Mouse (Mus musculus) kidney, postnatal 4 days (tissue): ENCODE results near the gene Il12rb2.

ENCODE experiments used
- DNase-seq, 2 experiments: peaks; one replicate each; pipeline ENCODE4 v3.0.0; 2021; ENCODE audit warnings: mixed read lengths in 2 of 2

The Il12rb2 gene

DNA sequence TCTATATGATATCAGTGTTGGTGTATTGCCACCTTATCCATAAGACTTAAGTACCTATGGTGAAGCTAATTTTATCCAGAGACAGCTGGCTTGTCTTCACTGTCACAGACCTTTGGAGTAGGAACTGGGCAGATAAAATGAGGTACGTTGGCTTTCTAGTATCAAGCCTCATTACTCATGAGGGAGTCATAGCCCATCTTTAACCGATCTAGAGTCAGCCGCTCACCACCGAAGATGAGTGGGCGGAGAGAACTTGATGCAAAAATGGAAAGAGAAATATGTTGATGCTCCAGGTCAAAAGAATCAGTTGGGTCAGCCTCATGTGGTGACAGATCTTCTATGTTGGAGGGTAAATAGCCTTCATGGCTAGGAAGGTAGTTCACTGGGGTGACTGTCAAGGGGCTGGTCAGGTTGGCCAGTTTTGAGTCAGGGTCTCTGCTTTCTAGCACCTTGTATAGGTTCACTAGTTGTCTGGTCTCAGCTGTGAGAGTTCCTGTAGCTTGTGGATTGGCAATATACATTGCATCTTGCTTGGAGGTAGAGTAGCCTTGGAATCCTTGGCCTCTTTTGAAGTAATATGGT lies 83.9 kb downstream of the Il12rb2 start:
- no peak for DNase-seq

DNA sequence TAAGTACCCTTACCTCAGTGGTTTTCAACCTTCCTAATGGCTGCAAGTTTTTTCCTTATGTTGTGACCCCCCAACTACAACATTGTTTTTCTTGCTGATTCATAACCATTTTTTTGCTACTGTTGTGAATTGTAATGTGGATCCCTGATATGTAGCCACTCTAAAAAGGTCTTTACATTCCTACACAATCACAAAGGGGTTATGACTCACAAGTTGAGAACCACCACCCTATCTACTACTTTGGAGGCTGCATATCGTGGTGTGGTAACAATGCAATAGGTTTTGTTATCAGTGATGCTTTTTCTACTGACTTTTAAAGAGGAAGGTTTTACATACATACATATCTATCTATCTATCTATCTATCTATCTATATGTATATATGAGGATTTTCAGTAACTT lies 93.1 kb downstream of the Il12rb2 start:
- DNase-seq = no peak

DNA sequence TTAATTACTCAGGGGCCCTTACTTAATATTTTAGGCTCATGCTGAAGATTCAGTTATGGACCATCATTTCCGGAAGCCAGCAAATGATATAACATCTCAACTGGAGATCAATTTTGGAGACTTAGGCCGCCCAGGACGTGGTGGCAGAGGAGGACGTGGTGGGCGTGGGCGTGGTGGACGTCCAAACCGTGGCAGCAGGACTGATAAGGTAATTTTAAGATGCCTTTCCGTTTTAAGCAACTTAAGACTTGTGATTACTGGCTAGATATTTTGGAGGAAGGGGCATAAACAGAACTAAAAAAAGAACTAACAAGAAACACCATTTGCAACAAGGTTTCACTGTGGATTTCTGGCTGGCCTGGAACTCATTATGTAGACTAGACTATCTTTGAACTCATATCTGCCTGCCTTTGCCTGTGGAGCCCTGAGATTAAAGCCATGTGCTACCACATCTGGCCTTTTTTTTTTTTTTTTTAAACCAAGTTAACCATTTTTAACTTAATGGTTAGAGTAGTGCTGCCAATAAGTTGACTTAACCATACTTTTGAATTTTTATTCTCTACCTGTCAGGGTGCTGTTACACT lies 94.3 kb downstream of the Il12rb2 start:
- no peak for DNase-seq

DNA sequence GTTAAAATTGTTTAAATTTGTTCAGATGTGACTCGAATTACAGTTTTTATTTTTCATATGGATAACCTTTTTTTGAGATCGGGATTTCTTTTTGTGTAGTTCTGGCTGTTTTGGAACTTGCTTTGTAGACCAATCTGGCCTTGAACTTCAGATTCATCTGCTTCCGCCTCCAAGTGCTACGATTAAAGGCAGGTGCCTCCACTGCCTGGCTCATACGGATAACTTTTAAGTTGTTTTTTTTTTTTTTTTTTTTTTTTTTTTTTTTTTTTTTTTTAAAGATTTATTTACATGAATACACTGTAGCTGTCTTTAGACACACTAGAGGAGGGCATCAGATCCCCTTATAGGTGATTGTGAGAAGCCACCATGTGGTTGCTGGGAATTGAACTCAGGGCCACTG lies 98.0 kb downstream of the Il12rb2 start:
- no peak for DNase-seq

DNA sequence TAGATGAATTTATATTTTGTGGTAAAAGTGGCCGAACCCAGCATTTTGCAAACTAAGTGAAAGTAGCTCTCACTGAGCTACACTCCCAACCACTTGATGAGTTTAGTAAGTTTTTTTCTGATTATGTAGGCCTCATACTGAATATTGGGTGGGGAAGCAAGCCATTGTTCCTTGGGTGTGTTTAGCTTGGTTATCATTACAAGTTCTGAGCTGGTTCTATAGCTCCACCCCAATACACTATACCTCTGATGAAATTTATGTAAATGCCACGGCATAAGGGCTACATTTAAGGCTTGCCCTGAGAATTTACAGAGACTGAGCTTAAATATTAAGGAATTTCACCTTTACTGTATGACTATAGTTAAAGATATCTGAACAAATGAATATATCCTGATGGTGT lies 106.5 kb downstream of the Il12rb2 start:
- DNase-seq = no peak

DNA sequence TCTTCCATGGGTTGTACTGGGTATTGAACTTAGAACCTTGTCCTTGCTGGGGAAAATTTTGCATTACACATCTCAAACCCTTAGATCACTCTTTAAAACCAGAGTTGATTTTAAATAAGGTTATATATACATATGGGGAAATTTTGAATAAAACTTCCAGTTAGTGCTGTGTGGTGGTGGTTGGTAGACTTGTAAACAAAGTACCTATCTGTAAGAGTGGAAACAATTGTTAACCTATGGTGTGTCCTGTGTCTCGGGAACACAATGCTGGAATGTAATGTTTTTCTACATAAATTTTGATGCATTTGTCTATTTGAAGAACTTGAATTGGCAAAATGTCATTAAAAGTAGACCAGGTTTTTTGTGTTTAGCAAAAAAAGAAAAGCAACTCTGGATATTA lies 107.0 kb downstream of the Il12rb2 start:
- DNase-seq = no peak

DNA sequence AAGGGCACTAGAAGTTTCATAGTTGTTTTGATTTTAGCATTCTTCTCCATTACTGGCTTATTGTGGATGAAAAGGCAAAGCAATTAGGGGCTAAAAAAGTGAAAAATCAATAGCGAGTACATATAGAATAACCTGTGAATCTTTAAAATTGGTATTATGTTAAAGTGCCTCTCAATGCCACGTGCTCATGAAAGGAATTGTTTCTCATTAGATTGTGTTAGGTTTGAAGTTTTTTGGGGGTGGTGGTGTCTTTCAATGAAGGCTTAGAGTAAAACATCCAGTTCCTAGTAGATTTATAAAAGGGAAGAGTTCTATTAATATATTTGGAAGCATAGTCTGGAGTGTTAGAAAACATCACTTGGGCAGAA lies 107.8 kb downstream of the Il12rb2 start:
- no peak for DNase-seq

DNA sequence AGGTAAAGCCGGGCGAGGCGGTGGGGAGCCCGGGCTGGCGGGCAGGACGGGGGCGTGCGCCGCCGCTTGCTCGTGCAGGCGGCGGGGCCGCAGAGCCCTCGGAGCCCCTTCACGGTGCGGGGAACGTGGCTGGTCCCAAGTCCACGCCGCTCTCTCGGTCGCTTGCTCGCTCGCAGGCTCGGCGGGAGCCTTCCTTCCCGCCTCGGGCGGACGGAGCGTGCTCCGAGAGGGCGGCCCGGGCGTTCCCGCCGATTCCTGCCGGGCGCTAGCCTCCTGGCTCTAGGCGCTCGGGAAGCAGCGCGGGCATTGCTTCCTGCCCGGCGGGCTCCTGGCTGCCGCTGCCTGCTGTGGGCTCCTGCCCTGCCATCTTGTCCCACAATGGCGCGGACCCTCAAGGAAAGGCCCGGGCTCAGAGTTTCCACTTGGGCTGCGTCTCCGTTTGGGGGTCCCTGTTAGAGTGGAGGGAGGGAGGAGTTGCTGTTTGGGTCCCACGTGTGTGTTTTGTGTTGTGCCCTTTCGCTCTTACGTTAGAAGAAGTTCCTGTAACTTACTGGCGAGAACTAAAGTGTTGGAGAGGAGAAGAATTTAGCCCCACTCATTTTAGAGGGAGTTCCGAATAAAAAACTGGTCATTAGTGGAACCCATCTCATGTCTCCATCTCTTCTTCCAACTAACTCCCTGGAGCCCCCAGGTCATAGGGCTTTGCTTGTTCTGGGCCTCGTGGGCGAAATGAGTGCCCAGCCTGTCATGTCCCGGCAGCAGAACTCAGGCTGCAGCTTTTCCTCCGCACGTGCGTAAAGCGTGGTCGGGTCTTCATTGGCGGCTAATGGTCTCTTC lies 108.4 kb downstream of the Il12rb2 start:
- DNase-seq = peak; percentile 59 to 69

DNA sequence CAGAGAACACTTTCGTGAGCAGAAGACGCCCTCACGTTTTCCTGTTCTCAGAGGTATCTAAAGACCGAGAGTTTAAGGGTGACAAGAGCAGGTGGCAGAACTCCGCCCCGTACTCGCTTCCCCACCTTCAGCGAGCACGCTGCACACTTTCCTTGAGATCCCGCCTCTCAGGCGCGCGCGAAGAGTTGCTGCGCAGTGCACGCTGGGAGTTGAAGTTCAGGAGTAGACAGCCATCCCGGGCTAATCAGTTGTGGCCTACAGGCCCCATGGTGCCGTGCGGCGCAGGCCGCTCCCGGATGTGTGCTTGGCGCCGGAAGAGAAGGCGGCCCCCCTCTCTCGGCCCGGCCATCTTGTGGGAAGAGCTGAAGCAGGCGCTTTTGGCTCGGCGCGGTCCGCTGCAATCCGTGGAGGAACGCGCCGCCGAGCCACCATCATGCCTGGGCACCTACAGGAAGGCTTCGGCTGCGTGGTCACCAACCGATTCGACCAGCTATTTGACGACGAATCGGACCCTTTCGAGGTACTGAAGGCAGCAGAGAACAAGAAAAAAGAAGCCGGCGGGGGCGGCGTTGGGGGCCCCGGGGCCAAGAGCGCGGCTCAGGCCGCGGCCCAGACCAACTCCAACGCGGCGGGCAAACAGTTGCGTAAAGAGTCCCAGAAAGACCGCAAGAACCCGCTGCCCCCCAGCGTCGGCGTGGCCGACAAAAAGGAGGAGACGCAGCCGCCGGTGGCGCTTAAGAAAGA lies 109.2 kb downstream of the Il12rb2 start:
- peak; percentile 95 to 97 for DNase-seq

DNA sequence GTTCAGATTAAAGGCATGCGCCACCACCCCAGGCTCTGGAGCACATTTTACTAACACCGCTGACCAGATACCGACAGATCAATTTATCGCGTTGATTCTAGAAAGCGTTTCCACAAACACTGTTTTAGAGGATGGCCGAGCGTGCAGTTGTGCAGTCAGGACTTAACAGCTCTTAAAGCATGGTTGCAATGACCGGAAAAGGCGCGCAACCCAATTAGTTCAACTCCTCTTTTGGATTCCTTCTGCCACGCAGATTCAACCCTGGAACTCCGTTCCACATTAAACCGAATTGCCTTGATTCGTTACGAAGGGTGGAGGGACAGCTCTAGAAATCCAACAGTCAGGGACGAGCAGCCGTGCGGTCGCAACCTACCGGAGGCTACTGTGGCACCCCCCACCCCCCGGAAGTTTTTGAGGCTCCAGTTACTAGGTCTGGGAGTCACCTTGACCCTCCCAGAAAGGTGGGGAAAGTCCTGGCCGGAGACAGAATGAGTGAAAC lies 109.8 kb downstream of the Il12rb2 start:
- no peak for DNase-seq

DNA sequence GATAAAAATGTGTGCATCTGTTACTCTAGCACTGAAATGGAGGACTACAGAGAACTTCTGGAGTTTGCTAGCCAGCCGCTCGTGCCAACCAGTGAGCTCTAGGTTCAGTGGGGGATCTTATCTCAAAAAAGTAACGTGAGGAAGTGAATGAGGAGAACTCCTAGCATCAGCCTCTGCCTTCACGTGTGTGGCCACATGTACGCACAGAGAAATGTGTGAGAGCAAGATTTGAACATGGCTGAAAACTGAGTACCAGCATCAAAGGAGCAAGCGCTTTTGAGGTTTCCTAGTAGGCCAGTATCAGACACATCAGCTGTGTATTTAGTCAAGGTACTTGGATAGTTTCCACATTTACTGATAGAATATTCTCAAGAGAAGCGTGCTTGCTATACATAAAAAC lies 111.1 kb downstream of the Il12rb2 start:
- DNase-seq = no peak

DNA sequence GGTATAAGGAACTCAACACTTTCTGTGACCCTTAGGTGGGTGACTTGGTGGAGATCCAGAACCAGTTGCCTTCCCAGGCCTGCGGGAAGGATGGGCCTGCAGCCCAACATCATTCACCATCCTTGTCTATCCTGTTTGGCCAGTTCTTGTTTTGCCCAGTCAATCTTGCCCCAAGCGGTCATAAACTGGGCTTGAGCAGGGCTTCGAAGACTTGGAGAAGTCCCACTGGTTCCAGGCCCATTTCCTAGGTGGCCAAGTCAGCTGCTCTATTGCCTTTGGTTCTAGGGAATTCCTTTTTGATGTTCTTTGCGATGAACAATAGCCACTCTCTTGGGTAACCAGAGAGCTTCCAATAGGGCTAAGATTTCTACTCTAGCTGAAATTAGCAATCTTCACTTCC lies 124.9 kb downstream of the Il12rb2 start:
- no peak for DNase-seq

DNA sequence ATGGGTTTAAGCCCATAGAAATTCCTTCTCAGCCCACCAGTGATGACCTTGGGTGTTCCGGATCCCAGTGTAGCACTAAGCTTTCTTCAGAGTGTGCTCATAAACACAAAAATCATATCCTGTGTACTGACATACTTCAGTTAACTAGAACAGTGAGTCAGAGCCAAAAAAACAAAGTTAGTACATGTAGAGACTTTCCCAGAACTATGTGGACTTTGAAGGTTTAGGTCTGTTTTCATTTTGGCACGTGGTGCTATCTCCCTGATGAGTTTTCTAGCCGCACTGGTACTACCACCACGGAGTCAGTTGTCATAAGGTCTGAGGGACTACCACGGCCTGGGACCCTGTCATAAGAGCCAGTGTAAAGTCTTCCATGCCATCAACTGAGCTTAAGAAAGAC lies 131.5 kb downstream of the Il12rb2 start:
- DNase-seq = no peak

DNA sequence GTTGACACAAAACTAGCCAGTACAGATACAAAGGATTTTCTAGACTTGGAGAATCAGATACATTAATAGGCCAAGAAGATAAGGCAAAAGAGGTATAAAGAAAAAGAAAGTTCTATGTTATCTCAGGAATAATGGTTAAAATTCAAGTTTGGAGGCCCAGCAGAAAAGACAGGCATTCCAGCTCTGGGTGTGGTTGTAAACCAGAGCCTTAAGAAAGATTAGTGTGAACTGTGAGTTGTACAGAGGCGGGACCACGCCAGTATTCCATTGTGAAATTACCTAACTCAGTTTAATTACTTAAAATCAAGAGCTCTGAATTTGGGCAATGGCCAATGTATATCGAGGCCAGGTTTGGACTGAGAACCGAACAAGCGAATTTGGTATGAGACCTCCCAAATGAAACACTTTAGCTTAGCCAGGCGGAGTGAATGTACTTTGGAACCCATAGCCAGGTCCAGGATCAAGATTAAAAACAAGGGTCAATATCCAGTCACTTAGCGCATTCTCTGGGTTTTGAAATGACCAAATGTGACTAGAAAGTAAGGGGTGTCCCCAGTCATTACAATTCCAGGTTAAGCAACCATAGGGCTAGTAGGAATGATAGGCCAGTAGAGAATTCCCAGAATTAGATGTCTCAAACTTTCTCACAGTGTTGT lies 132.1 kb downstream of the Il12rb2 start:
- no peak for DNase-seq
